Mouse (Mus musculus) heart, adult 10 weeks (tissue): Measurements from ENCODE around the gene S100a14. TPM values are rescaled to one million over a fixed set of nuclear protein-coding genes. Genes with fewer than 3 reads are reported as not detected.

Experiments
- polyA plus RNA-seq: library from polyadenylated mRNA; stranded (reverse); fragments of 350-450 nt; fragmentation: Illumina TruSeq; extraction: RNeasy Lipid Tissue Mini Kit (QIAGEN cat#74804); gene quantifications from one replicate; pipeline ENCODE4 v1.2.3, GENCODE M21; 2014; ENCODE audit warnings: low read depth, low replicate concordance

Gene S100a14
- not detected for polyA plus RNA-seq

DNA sequence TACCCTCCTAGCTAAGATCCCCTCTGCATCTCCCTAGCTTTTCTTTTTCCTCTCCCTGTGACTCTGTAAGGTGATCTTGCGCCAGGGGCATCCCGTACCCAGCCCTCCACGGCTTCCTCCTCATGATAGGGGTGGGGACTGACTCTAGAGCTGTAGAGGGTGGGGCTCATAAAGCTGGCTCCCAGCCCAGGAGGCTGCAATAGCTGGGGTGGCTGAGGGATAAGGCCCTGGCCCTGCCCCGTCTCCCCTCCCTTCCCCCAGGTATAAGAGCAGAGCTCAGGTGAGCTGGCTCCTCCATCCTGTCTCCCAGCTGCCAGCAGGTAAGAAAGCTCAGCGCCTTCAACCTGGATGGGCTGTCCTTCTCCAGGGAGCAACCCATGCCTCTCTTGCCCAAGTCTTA lies at the start of gene S100a14:
Gene S100a14, plus strand, starts transcription at position 277 of the 400 bp plus-strand sequence.

DNA sequence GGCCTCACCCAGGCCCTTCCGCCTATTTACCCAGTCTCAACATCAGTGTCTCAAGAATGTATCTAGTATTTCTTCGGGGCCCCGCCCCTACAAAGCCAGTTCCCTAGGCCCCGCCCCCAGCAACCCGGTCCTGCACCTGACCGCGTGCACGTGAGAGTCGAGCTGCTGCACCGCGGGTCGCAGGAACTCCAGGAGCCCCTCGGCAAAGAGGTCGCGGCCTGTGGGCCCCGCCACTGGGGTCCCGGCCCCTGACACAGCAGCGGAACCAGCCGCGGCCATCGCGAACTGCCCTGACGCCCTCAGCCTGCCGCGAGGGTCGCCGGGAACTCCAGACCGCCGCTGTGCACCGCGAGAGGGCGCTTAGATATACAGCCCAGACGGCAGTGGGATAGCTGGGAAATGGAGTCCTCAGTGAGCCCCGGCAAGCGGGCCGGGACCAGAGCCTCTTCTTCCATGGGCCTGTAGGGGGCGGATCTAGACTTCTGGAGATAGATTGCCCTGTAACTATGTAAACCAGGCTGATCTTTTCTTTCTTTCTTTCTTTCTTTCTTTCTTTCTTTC lies 35.9 kb upstream of the S100a14 start, which contains the start of gene Snapin:
Gene Snapin, minus strand, starts transcription at position 338 of the 561 bp plus-strand sequence.

GRCm38 (mm10) chr3:90508950-90509746 lies 17.5 kb upstream of the S100a14 start, which contains the start of gene Chtop:
Gene Chtop, minus strand, starts transcription at chr3:90509498.

GRCm38 (mm10) chr3:90513796-90514590 lies 12.7 kb upstream of the S100a14 start, which contains the start of the genes S100a1 and S100a13:
Gene S100a1, minus strand, starts transcription at chr3:90514392.
Gene S100a13, plus strand, starts transcription at chr3:90514435.

GRCm38 (mm10) chr3:90537141-90537904 lies 10.7 kb downstream of the S100a14 start, which contains the start of gene S100a16:
Gene S100a16, plus strand, starts transcription at chr3:90537254.

DNA sequence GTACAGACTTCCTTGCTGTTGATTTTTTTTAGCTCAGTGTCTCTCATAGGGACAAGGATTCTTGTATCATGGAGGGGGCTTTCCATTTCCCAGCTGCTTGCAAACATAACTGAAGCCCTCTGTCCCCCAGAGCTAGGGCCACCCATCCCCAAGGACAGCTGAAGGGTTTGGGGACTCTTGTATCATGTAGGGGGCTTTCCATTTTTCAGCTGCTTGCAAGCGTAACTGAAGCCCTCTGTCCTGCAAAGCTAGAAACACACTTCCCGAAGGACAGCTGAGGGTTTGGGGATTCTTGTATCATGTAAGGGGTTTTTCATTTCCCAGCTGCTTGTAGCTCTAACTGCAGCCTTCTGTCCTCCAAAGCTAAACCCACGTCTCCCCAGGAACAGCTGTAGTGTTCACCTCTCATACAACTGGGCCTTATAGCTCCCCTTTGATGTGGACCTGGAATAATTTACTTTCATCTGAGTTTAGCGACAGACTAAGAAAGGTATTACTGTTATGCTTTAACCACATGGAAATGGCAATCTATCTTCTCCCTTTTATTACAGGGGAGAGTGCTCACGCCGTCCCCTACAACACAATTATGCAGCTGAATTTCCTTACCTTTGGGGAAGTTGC lies 33.5 kb downstream of the S100a14 start, which contains the start of gene S100a3:
Gene S100a3, plus strand, starts transcription at position 571 of the 621 bp plus-strand sequence.

Other genes starting within 250 kb of the S100a14 start
- 14.3 TPM for gene Gatad2b, start 233.7 kb upstream of the S100a14 start, polyA plus RNA-seq
- gene Slc27a3, start 136.9 kb upstream of the S100a14 start, polyA plus RNA-seq, result 1.0 TPM
- gene Ints3, start 93.2 kb upstream of the S100a14 start, polyA plus RNA-seq, result 23.4 TPM
- 20.8 TPM for gene Npr1, start 61.0 kb upstream of the S100a14 start, polyA plus RNA-seq
- 34.3 TPM for gene Ilf2, start 50.7 kb upstream of the S100a14 start, polyA plus RNA-seq
- 79.2 TPM for gene Snapin, start 35.8 kb upstream of the S100a14 start, polyA plus RNA-seq
- gene Chtop, start 17.4 kb upstream of the S100a14 start, polyA plus RNA-seq, result 80.9 TPM
- 1,552 TPM for gene S100a1, start 12.5 kb upstream of the S100a14 start, polyA plus RNA-seq
- gene S100a13, start 12.4 kb upstream of the S100a14 start, polyA plus RNA-seq, result 64.2 TPM
- 78.9 TPM for gene S100a16, start 10.4 kb downstream of the S100a14 start, polyA plus RNA-seq
- not detected for gene S100a3, start 33.7 kb downstream of the S100a14 start, polyA plus RNA-seq
- not detected for gene S100a2, start 63.4 kb downstream of the S100a14 start, polyA plus RNA-seq
- gene Gm42674, start 75.0 kb downstream of the S100a14 start, polyA plus RNA-seq, result not detected
- gene S100a4, start 76.9 kb downstream of the S100a14 start, polyA plus RNA-seq, result 31.3 TPM
- gene S100a5, start 81.7 kb downstream of the S100a14 start, polyA plus RNA-seq, result not detected
- gene S100a6, start 86.0 kb downstream of the S100a14 start, polyA plus RNA-seq, result 111 TPM
- 0.97 TPM for gene S100a7a, start 127.2 kb downstream of the S100a14 start, polyA plus RNA-seq
- gene S100a8, start 142.1 kb downstream of the S100a14 start, polyA plus RNA-seq, result not detected
- gene S100a9, start 168.9 kb downstream of the S100a14 start, polyA plus RNA-seq, result 2.0 TPM
- not detected for gene Pglyrp4, start 200.1 kb downstream of the S100a14 start, polyA plus RNA-seq